Mouse (Mus musculus) cerebellum, adult 2 months (tissue): ENCODE results near the gene Kirrel2. TPM values are rescaled to one million over a fixed set of nuclear protein-coding genes. Genes with fewer than 3 reads are reported as not detected.
"Not testable (repeated sequence)": the region's sequence is repeated elsewhere in the genome, so short reads cannot be mapped to it uniquely, and the experiment has no call there.

Experiments used
- DNase-seq, 2 experiments: peaks; one replicate each; pipeline ENCODE4 v3.0.0; 2021
- H3K27ac ChIP-seq: fragments of 200-500 bp; 2 replicates; pipeline ENCODE4 v1.5.1; 2012; ENCODE audit warnings: low read length, control low read depth, inconsistent platforms; ENCODE audit not compliant: insufficient read depth
- H3K27me3 ChIP-seq: fragments of 200-500 bp; 2 replicates; pipeline ENCODE4 v1.6.1; 2012; ENCODE audit warnings: inconsistent platforms, mild to moderate bottlenecking, low read length, moderate library complexity; ENCODE audit not compliant: control insufficient read depth, insufficient read depth
- H3K4me1 ChIP-seq: fragments of 200-500 bp; 2 replicates; pipeline ENCODE4 v1.6.1; 2011; ENCODE audit warnings: low read length; ENCODE audit not compliant: control insufficient read depth, insufficient read depth
- H3K4me3 ChIP-seq: fragments of 200-500 bp; replicated peaks from 2 replicates; pipeline ENCODE3; 2011; ENCODE audit warnings: mild to moderate bottlenecking, low read depth, low read length, control low read depth; ENCODE audit not compliant: insufficient read depth
- CTCF ChIP-seq: fragments of 200-500 bp; IDR thresholded peaks from 2 replicates; pipeline ENCODE4 v1.5.1; 2011; ENCODE audit warnings: low read depth, mild to moderate bottlenecking, control low read depth, low read length, moderate library complexity, borderline replicate concordance; ENCODE audit not compliant: insufficient read depth
- POLR2A ChIP-seq: fragments of 200-500 bp; IDR thresholded peaks from 2 replicates; pipeline ENCODE4 v1.6.1; 2011; ENCODE audit warnings: low read length, control low read depth, borderline replicate concordance; ENCODE audit not compliant: insufficient read depth
- WGBS: fragments of 180-500 bp; shearing (Covaris S2); methylation state at CpG from one replicate; pipeline ENCODE4 v1.1.7; 2018; 5-methylcytosine and 5-hydroxymethylcytosine counted together
- polyA plus RNA-seq: library from polyadenylated mRNA; depleted of rRNA; stranded (reverse); fragments of >200 nt; gene quantifications from 2 replicates; pipeline ENCODE4 v1.2.3, GENCODE M21; 2012; rRNA removed

The Kirrel2 gene
- polyA plus RNA-seq, result 2.7 TPM in 2 replicates

DNA sequence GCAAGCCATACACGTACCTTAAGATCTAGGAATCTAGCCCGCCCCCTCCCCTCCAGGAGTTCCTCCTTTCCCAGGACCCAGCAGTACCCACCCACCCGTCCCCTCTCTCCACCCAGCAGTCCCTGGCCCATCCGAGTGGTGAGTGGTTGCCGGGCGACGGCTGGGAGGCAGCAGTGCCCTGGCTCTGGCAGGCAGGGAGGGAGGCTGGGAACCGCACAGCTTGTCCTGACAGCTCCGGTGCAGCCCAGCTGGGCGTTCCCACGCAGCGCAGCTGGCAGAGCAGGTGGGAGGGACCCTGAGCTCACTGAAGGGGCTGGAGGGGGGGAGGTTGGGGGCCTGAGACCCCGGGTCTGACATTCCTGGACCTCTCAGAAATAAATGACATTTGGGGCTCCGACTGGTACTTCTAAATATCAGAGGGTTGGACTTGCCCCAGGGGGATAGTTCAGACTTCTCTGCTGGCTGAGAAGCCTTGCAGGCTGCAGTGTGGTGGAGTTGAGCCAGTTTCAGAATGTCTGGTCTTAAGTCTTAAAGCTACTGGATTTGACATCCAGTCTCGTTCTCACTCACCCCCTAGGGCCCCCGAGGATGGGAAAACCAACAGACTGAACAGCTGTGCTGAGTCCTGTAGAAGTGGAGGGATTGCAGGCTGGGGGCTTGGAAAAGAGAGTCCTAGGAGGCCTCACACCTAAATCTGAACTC, at the start of gene Kirrel2, which contains the start of gene Nphs1:
TSS of gene Kirrel2 (minus strand) at position 62 of the 702 bp plus-strand sequence.
TSS of gene Nphs1 (plus strand) at position 687 of the 702 bp plus-strand sequence.
- Histone ChIP-seq H3K27me3 (peaks cover 2% of the 10 kb centered on the region; the same call in 1 of the 2 replicates), H3K4me1 (peaks cover 4% of the 10 kb centered on the region), H3K27ac (no peak within 1 kb of the TSS), H3K4me3 (peak within 1 kb of the TSS; percentile 45)
- no peak for DNase-seq
- WGBS, result 3% methylated on average over 16 of the region's 16 CpGs
- no peak for TF ChIP-seq POLR2A
- TF ChIP-seq CTCF, result no peak

DNA sequence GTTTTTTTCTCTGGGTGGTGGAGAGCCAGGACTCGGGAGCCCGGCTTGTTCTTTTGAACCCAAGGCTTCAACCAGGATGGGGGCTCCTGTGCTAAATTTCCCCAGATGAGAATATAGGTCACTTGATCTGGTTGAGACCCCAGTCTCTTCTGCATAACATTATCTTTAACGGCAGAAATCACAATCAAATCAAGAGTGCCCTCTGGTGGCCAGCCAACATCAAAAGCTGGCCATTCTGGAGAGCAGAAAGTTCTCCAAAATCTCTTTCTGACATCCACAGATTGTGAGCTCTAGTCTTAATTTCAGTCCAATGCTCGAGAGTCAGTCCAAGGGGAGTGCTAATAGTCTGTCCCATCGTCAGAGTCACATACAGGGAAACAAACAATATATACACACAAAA, 43.7 kb upstream of the Kirrel2 start:
- not testable (repeated sequence) for H3K4me3 ChIP-seq, H3K27me3 ChIP-seq, H3K27ac ChIP-seq, H3K4me1 ChIP-seq, DNase-seq
- WGBS, result 65% methylated on average over 5 of the region's 5 CpGs

DNA sequence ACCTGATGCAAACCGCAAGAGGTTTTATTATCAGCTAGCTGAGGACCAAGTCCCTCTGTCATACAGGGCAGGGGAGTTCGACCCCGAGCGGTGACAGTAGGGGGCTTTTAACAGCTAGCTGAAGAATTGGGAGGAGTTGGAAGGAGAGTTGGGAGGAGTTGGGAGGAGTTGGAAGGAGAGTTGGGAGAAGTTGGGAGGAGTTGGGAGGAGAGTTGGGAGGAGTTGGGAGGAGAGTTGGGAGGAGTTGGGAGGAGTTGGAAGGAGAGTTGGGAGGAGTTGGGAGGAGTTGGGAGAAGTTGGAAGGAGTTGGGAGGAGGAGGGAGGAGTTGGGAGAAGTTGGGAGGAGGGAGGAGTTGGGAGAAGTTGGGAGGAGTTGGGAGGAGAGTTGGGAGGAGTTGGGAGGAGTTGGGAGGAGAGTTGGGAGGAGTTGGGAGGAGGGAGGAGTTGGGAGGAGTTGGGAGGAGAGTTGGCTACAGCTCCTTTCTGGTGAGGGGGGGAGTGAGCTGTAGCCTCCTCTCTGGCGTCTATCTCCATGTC, 38.1 kb upstream of the Kirrel2 start:
- H3K4me3 ChIP-seq, H3K27me3 ChIP-seq, H3K27ac ChIP-seq, DNase-seq, H3K4me1 ChIP-seq: not testable (repeated sequence)
- WGBS, result 37% methylated on average over 5 of the region's 5 CpGs

DNA sequence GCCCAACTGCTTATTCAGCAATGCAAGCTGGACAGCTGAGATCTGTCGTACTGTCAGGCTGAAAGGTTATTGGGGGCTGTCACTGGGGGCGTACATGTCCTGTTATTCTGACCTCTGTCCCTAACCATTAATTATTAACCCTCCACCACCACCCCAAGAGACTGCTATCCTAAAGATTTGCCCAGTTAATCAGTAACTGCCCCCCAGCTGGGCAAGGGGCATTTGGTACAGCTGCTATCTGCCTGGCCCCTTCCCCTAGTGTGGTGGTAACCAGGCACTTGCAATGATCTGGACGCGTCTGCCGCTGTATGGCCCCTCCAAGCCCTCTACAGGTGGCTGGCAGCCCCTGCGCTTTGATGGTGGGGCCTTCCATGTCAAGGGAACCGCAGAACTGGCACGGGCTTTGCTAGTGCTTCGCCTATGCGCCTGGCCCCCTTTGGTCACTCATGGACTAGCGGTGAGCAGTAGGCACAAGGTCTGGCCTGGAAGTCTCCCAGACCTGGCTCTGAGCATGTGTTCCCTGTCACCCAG, 36.0 kb upstream of the Kirrel2 start, which contains the start of gene Prodh2:
TSS of gene Prodh2 (plus strand) at position 222 of the 531 bp plus-strand sequence.
- TF ChIP-seq CTCF (no peak), POLR2A (no peak)
- Histone ChIP-seq H3K4me1 (no peaks in the 10 kb centered on the region), H3K4me3 (no peak within 1 kb of the TSS), H3K27ac (no peak within 1 kb of the TSS), H3K27me3 (no peaks in the 10 kb centered on the region)
- 57% methylated on average over 11 of the region's 11 CpGs for WGBS
- DNase-seq, result no peak

DNA sequence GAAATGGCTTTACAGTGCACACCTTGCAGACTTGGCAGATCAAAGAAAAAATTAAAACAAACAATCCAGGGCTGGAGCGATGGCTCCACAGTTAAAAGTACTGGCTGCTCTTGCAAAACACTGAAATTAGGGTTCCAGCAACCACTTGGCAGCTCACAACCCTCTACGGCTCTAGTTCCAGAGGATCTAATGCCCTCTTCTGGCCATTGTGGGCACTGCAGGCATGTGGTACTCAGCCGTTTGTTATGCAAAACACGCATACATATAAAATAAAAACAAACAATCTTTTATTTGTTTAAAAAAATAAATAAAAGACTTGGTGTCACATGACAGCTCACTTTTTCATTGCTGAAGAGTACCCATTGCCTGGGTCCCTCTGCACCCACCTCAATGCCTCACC, 35.3 kb upstream of the Kirrel2 start:
- DNase-seq, result peak; percentile 78 to 88
- no peaks in the 10 kb centered on the region for H3K27me3 ChIP-seq
- no peak overlapping the region for H3K27ac ChIP-seq
- H3K4me1 ChIP-seq, result no peaks in the 10 kb centered on the region
- 9% methylated on average over 4 of the region's 4 CpGs for WGBS
- TF ChIP-seq POLR2A (no peak), CTCF (peak; percentile 84)
- H3K4me3 ChIP-seq, result no peak overlapping the region

DNA sequence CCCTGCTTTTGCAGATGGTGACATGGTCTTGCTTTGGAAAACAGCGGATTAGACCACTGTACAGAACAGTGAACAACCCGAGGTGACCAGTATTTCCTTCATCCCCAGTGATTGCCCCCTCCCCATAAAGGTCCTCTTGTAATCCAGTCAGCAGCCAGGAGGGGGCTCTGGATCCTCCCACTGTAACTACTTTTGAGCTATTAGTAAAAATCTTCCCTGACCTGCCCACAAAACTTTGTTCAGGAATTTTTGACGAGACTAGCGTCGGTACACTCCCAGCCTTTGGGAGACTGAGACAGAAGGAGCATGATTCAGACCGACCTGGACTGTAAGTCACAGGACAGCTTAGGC, 33.4 kb upstream of the Kirrel2 start:
- TF ChIP-seq POLR2A (no peak), CTCF (no peak)
- 11% methylated on average over 6 of the region's 6 CpGs for WGBS
- Histone ChIP-seq H3K27me3 (no peaks in the 10 kb centered on the region), H3K27ac (no peak overlapping the region), H3K4me3 (no peak overlapping the region), H3K4me1 (no peaks in the 10 kb centered on the region)
- DNase-seq, result no peak

DNA sequence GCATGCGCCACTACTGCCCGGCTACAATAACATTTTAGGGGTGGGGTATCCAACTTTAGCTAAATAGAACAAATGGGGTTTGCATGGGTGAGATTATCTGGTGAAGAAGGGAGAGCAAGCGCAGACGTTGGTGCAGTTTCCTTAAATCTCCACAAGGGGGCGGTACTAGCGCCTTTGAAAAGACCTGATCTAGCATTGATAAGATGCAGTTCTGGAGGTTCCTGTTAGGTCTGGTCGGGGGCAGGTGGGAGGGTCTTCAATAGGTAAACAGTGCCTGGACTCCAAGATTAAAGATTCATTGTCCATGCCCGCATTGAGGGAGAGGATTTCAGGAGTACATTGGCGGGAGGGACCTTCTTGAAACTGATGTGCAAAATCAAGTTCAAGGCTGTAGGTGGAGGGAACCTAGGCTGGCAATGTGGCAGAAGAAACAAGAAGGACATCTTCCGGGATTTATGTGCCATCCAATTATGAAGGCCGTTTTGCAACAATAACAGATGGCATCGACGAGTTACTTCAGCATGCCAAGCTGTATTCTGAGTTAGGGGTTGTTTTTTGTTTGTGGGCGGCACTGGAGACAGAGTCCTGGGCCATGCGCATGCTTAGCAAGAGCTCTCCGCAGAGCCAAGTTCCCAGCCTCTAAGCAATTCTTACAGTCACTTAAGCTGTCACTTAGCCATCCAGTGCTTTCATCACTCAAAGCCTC, 32.9 kb upstream of the Kirrel2 start:
- 14% methylated on average over 16 of the region's 16 CpGs for WGBS
- Histone ChIP-seq H3K27ac (no peak overlapping the region), H3K4me1 (no peaks in the 10 kb centered on the region)

DNA sequence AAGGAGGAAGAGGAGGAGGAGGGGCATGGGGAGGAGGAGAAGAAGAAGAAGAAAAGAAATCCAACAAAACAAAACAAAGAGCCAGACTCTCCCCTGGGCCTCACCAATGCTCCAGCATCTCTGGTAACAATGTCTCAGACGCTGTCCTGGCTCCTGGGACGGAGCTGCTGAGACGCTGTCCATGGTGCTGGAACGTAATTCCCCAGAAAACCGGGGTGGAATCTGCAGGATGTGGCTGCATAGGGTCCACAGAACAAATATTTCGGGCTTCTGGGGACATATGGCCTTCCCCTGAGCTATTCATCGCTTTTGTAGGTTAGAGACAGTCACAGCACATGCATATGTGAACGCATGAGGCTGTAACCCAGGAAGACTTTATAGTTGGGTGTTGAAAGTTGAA, 26.8 kb upstream of the Kirrel2 start:
- WGBS, result 59% methylated on average over 8 of the region's 8 CpGs
- no peak overlapping the region for H3K27ac ChIP-seq
- no peaks in the 10 kb centered on the region for H3K27me3 ChIP-seq
- no peak for TF ChIP-seq POLR2A
- no peak for TF ChIP-seq CTCF
- H3K4me3 ChIP-seq, result no peak overlapping the region
- DNase-seq, result no peak
- H3K4me1 ChIP-seq, result no peaks in the 10 kb centered on the region

More for the DNA sequence above, 32.9 kb upstream of the Kirrel2 start:
- Histone ChIP-seq H3K4me3 (no peak overlapping the region), H3K27me3 (no peaks in the 10 kb centered on the region)
- TF ChIP-seq CTCF (peak; percentile 67), POLR2A (no peak)
- DNase-seq, result peak; percentile 42 to 62
